Mouse (Mus musculus) intestine, embryonic 15.5 days (tissue): ENCODE measurements around the gene Clec2d. TPM values are rescaled to one million over a fixed set of nuclear protein-coding genes. Genes with fewer than 3 reads are reported as not detected.
"Not testable (repeated sequence)": the region's sequence is repeated elsewhere in the genome, so short reads cannot be mapped to it uniquely, and the experiment has no call there.

Experiments
- ATAC-seq: fragments of 200-750 bp; cut with Nextera tagmentation; 2 replicates; pipeline ENCODE4 v1.8.0; 2017; ENCODE audit warnings: moderate TSS enrichment, moderate library complexity
- H3K27ac ChIP-seq: fragments of 300-500 bp; sonication (generic); 2 replicates; pipeline ENCODE4 v1.5.1; 2015; ENCODE audit warnings: mild to moderate bottlenecking, inconsistent platforms
- H3K27me3 ChIP-seq: fragments of 300-500 bp; sonication (generic); replicated peaks from 2 replicates; pipeline ENCODE4 v1.6.1; 2015; ENCODE audit warnings: inconsistent platforms
- H3K36me3 ChIP-seq: fragments of 300-500 bp; sonication (generic); 2 replicates; pipeline ENCODE4 v1.6.1; 2015; ENCODE audit warnings: inconsistent platforms
- H3K4me1 ChIP-seq: fragments of 300-500 bp; sonication (generic); replicated peaks from 2 replicates; pipeline ENCODE4 v1.6.1; 2015; ENCODE audit warnings: inconsistent platforms
- H3K4me2 ChIP-seq: fragments of 300-500 bp; sonication (generic); replicated peaks from 2 replicates; pipeline ENCODE4 v1.6.1; 2015; ENCODE audit warnings: mild to moderate bottlenecking, inconsistent platforms
- H3K4me3 ChIP-seq: fragments of 300-500 bp; sonication (generic); replicated peaks from 2 replicates; pipeline ENCODE4 v1.5.1; 2015; ENCODE audit warnings: inconsistent platforms
- H3K9ac ChIP-seq: fragments of 300-500 bp; sonication (generic); 2 replicates; pipeline ENCODE4 v1.6.1; 2015; ENCODE audit warnings: inconsistent platforms
- H3K9me3 ChIP-seq: fragments of 300-500 bp; sonication (generic); 2 replicates; pipeline ENCODE4 v1.6.1; 2016; ENCODE audit warnings: inconsistent platforms
- WGBS: fragments of 180-500 bp; shearing (Covaris S2); methylation state at CpG from one replicate; pipeline ENCODE4 v1.1.7; 2015; 5-methylcytosine and 5-hydroxymethylcytosine counted together
- polyA plus RNA-seq: library from polyadenylated mRNA; unstranded; fragments of >200 nt; fragmentation: Nextera tagmentation; extraction: Ambion mirVana; gene quantifications from 2 replicates; pipeline ENCODE4 v1.2.1, GENCODE M21; 2015

Clec2d gene
- polyA plus RNA-seq, 1 experiment from 2014 or later: 0.80 TPM

DNA sequence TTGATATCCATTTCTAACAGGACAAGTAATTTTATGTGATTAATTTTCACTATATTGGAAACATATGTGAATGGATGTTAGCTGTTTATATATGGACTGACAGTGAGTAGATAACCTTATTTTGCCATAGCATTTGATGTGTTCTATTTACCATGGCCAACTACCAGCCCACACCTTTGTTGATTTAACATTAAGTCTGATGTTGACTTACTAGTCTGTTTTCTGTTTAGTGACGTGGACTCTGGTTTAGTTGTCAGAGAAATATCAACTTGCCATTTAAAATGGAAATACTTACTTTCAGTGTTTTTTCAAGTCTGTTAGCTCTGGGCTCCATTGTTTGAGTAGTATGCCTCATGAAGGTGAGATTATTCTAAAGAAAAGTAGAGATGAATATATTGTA, 3.8 kb upstream of the Clec2d start:
- 77% methylated on average over 1 of the region's 1 CpGs for WGBS
- ATAC-seq: no peak
- Histone ChIP-seq H3K36me3 (no peaks in the 10 kb centered on the region), H3K27ac (no peak overlapping the region), H3K4me3 (no peak overlapping the region), H3K9me3 (no peaks in the 10 kb centered on the region), H3K9ac (no peak overlapping the region), H3K27me3 (no peaks in the 10 kb centered on the region), H3K4me1 (0 out of 2 replicates have a peak, but pooled peaks cover 2% of the 10 kb centered on the region), H3K4me2 (no peak overlapping the region)

DNA sequence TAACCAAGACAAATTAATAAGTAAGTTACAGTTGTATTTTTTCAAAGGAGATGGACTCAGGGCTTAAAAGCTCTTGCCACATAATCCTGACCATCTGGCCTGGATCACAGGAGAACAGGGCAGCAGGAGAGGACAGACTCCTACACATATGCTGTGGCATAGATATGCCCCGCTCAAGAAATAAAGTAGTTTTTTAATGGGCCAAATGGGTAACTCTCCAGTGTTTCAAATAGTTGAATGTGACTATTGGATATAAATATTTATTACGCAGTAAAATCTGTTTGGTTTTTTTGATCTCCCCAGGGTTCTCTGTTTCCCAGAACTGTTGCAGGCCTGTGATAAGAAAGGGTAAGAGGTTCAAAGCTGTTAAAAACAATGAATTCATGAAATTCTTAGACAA, 1.1 kb upstream of the Clec2d start:
- H3K36me3 ChIP-seq: no peaks in the 10 kb centered on the region
- no peak overlapping the region for H3K27ac ChIP-seq
- no peak overlapping the region for H3K4me3 ChIP-seq
- no peak overlapping the region for H3K9ac ChIP-seq
- no peak for ATAC-seq
- H3K9me3 ChIP-seq: no peaks in the 10 kb centered on the region
- no peaks in the 10 kb centered on the region for H3K27me3 ChIP-seq
- 77% methylated on average over 2 of the region's 2 CpGs for whole genome bisulfite sequencing
- H3K4me2 ChIP-seq: no peak overlapping the region
- H3K4me1 ChIP-seq: 0 out of 2 replicates have a peak, but pooled peaks cover 5% of the 10 kb centered on the region

DNA sequence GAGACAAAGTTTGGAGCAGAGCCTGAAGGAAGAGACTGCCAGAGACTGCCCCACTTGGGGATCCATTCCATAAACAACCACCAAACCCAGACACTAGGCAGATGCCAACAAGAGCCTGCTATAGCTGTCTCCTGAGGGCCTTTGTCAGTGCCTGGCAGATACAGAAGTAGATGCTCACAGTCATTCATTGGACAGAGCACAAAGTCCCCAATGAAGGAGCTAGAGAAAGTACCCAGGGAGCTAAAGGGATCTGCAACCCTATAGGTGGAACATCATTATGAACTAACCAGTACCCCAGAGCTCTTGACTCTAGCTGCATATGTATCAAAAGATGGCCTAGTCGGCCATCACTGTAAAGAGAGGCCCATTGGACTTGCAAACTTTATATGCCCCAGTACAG, 584 bp upstream of the Clec2d start:
- not testable (repeated sequence) for ATAC-seq

DNA sequence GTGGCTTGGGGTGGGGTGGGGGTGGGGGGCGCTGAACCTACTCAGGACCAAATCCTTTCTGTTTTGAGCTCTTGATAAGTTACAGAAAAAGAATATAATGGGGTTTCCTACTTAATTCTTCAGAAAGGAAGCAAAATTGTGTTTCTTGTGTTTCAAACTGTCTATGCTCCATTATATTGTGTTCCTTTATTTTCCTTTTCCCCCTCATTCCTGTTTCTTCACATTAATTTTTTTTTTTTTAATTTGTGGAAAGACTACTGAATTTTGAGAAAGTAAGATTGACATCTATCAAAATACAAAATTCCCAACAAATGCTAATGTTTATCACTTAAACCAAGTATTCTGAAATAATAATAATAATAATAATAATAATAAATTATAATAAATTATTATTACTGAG, 834 bp downstream of the Clec2d start:
- H3K27me3 ChIP-seq: no peaks in the 10 kb centered on the region
- peak overlapping the region; percentile 44 for H3K4me3 ChIP-seq
- peak overlapping the region; percentile 43 for H3K4me2 ChIP-seq
- H3K4me1 ChIP-seq: 0 out of 2 replicates have a peak, but pooled peaks cover 2% of the 10 kb centered on the region
- peak overlapping the region; percentile 62 for H3K9ac ChIP-seq
- peak overlapping the region; percentile 91 for H3K27ac ChIP-seq
- no peaks in the 10 kb centered on the region for H3K9me3 ChIP-seq
- no peak for ATAC-seq
- peaks cover 9% of the 10 kb centered on the region; the same call in 1 of the 2 replicates for H3K36me3 ChIP-seq
- 8% methylated on average over 1 of the region's 1 CpGs for WGBS

More for the DNA sequence above, 584 bp upstream of the Clec2d start:
- WGBS: 63% methylated on average over 1 of the region's 1 CpGs
- H3K27ac ChIP-seq, H3K9me3 ChIP-seq, H3K4me2 ChIP-seq, H3K4me1 ChIP-seq, H3K27me3 ChIP-seq, H3K36me3 ChIP-seq, H3K4me3 ChIP-seq, H3K9ac ChIP-seq: not testable (repeated sequence)

DNA sequence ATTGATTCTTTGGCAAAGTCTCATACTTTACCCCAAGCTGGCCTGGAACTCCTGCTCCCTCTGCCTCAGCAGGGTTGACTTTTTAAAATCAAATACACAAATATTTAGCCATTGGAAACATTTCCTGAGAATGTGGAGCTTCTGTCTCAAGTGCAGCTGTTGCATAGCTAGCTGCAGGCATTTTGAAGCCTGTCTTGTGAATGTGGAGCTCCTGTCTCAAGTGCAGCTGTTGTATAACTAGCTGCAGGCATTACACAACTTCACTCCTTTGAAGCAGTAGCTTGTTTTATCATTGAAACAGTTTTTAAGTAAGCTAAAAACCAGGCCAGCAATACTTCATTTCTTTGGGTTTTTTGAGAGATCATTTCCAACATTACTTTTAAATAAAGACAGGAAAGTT, 1.3 kb downstream of the Clec2d start:
- ATAC-seq: no peak; the same call in 1 of the 2 replicates
- peak overlapping the region; percentile 43 for H3K4me2 ChIP-seq
- H3K36me3 ChIP-seq: peaks cover 12% of the 10 kb centered on the region
- H3K27me3 ChIP-seq: no peaks in the 10 kb centered on the region
- peak overlapping the region; percentile 76; the same call in 1 of the 2 replicates for H3K27ac ChIP-seq
- 0 out of 2 replicates have a peak, but pooled peaks cover 2% of the 10 kb centered on the region for H3K4me1 ChIP-seq
- H3K4me3 ChIP-seq: peak overlapping the region; percentile 39
- peak overlapping the region; percentile 22; the same call in 1 of the 2 replicates for H3K9ac ChIP-seq
- H3K9me3 ChIP-seq: no peaks in the 10 kb centered on the region

DNA sequence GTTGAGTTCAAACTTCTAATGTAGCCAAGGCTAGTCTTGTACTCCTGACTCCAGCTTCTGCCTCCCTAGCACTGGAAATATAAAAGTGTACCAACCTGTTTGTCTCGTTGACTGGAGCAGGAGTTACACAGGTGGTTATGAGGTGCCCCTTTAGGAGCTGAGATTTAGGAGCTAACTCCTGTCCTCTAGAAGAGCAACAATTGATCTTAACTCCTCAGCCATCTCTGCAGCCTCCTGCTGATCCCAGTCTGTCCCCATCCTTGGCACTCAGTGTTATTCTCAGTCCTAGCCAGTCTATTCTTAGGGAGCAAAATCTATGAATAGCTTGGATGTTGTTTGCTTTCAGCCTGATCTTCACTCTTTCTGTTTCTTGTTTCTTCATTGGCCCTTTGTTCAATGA, 2.1 kb downstream of the Clec2d start:
- ATAC-seq: no peak
- H3K4me2 ChIP-seq: peak overlapping the region; percentile 48
- H3K9me3 ChIP-seq: no peaks in the 10 kb centered on the region
- no peaks in the 10 kb centered on the region for H3K27me3 ChIP-seq
- H3K4me1 ChIP-seq: 0 out of 2 replicates have a peak, but pooled peaks cover 2% of the 10 kb centered on the region
- H3K9ac ChIP-seq: 0 out of 2 replicates have a peak overlapping the region, but pooled peaks have one; percentile 16
- 41% methylated on average over 1 of the region's 1 CpGs for WGBS
- H3K36me3 ChIP-seq: peaks cover 12% of the 10 kb centered on the region
- H3K4me3 ChIP-seq: peak overlapping the region; percentile 27
- H3K27ac ChIP-seq: no peak overlapping the region

DNA sequence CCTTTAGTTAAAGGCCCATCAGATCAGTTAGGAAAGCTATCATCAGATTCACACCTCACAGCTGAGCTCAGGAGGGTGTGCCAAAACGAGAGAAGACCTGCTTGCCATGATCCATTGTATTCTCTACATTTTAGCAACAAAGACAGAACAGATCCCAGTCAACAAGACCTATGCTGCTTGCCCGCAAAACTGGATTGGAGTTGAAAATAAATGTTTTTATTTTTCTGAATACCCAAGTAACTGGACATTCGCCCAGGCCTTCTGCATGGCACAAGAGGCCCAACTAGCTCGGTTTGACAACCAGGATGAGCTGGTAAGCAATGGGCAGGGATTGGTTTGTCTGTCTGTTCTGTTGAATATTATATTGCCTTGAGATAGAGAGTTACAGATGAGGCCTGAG, 3.6 kb downstream of the Clec2d start:
- not testable (repeated sequence) for H3K4me3 ChIP-seq, H3K9ac ChIP-seq, H3K27me3 ChIP-seq, H3K9me3 ChIP-seq, ATAC-seq, H3K27ac ChIP-seq, H3K4me1 ChIP-seq
- 84% methylated on average over 4 of the region's 4 CpGs for WGBS
- H3K36me3 ChIP-seq: peaks cover 12% of the 10 kb centered on the region
- H3K4me2 ChIP-seq: peak overlapping the region; percentile 26; the same call in 1 of the 2 replicates

GRCm38 (mm10) chr6:129184788-129185187, 4.4 kb downstream of the Clec2d start:
- 0 out of 2 replicates have a peak, but pooled peaks cover 2% of the 10 kb centered on the region for H3K4me1 ChIP-seq
- no peak overlapping the region for H3K9ac ChIP-seq
- H3K27me3 ChIP-seq: no peaks in the 10 kb centered on the region
- no peak for ATAC-seq
- H3K27ac ChIP-seq: no peak overlapping the region
- WGBS: 68% methylated on average over 5 of the region's 5 CpGs
- H3K9me3 ChIP-seq: no peaks in the 10 kb centered on the region
- peak overlapping the region; percentile 26; the same call in 1 of the 2 replicates for H3K4me2 ChIP-seq
- H3K36me3 ChIP-seq: peaks cover 12% of the 10 kb centered on the region
- no peak overlapping the region for H3K4me3 ChIP-seq

DNA sequence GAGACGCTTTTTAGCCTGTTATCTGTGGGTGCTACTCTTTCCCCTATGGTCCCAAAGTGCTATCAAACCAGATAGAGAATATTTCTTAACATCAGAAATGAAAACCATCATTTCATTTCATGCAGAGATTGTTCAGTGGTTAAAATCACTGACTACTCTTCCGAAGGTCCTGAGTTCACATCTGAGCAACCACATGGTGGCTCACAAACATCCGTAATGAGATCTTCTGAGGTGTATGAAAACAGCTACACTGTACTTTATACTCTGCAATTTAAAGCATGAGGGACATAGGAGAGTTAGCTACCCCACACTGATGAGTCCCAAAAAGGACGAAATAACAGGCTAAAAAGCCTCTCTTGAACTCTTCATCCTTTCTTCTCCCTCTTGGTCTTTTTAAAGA, 5.6 kb downstream of the Clec2d start:
- H3K9ac ChIP-seq: no peak overlapping the region
- H3K9me3 ChIP-seq: no peaks in the 10 kb centered on the region
- peaks cover 12% of the 10 kb centered on the region for H3K36me3 ChIP-seq
- WGBS: 88% methylated on average over 4 of the region's 4 CpGs
- H3K27me3 ChIP-seq: no peaks in the 10 kb centered on the region
- no peak for ATAC-seq
- H3K27ac ChIP-seq: no peak overlapping the region
- no peak overlapping the region for H3K4me2 ChIP-seq
- 0 out of 2 replicates have a peak, but pooled peaks cover 2% of the 10 kb centered on the region for H3K4me1 ChIP-seq
- no peak overlapping the region for H3K4me3 ChIP-seq

DNA sequence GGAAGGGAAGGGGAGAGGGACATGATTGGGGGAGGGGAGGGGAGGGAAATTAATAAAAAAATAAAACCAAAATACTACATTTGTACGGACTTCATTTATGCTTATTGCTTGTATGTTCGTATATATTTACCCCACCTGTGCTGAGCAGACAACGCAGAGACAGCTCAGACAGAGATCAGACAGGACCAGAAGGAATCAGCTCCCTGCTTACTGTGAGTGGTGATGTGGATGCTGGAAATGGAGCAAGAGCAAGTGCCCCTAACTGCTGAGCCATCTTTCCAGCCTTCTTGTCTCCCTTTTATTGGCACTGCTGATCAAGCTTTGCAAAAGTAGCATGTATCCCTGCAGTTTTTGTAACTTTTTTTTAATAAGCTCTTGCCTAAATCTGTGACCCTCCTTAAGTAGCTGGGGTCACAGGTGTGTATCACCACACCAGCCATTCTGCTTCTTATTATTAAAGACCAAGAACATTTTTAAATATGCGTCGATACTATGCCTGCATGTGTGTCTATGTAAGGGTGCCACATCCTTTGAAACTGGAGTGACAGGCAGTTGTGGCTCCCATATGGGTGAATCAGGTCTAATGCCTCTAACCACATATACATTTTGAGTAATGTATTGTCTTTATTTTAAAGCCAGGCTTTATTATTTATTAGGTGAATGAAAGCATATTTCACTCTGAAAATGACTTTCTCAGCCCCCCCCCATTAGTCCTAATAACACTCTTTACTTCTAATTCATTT, 6.2 kb downstream of the Clec2d start:
- no peaks in the 10 kb centered on the region for H3K9me3 ChIP-seq
- no peaks in the 10 kb centered on the region for H3K27me3 ChIP-seq
- H3K27ac ChIP-seq: no peak overlapping the region
- 93% methylated on average over 5 of the region's 5 CpGs for WGBS
- ATAC-seq: no peak
- H3K4me2 ChIP-seq: no peak overlapping the region
- no peak overlapping the region for H3K9ac ChIP-seq
- peaks cover 12% of the 10 kb centered on the region for H3K36me3 ChIP-seq
- H3K4me3 ChIP-seq: no peak overlapping the region
- 0 out of 2 replicates have a peak, but pooled peaks cover 2% of the 10 kb centered on the region for H3K4me1 ChIP-seq

GRCm38 (mm10) chr6:129187200-129187651, 6.8 kb downstream of the Clec2d start:
- H3K9me3 ChIP-seq: no peaks in the 10 kb centered on the region
- H3K9ac ChIP-seq: no peak overlapping the region
- no peak overlapping the region for H3K4me2 ChIP-seq
- H3K36me3 ChIP-seq: peaks cover 12% of the 10 kb centered on the region
- ATAC-seq: no peak
- 0 out of 2 replicates have a peak, but pooled peaks cover 2% of the 10 kb centered on the region for H3K4me1 ChIP-seq
- H3K4me3 ChIP-seq: no peak overlapping the region
- no peaks in the 10 kb centered on the region for H3K27me3 ChIP-seq
- no peak overlapping the region for H3K27ac ChIP-seq

DNA sequence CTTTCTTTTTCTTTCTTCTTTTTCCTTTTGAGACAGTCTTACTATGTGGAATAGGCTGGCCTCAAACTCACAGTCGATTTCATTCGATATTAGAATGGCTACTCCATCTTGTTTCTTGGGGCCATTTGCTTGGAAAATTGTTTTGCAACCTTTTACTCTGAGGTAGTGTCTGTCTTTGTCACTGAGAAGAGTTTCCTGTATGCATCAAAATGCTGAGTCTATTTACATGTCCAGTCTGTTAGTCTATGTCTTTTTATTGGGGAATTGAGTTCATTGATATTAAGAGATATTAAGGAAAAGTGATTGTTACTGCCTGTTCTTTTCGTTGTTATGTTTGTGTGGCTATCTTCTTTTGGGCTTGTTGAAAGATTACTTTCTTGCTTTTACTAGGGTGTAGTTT, 7.4 kb downstream of the Clec2d start:
- ATAC-seq, H3K27ac ChIP-seq, H3K9ac ChIP-seq, H3K4me2 ChIP-seq, H3K4me1 ChIP-seq, H3K4me3 ChIP-seq, H3K27me3 ChIP-seq, H3K9me3 ChIP-seq: not testable (repeated sequence)
- 90% methylated on average over 3 of the region's 3 CpGs for WGBS
- H3K36me3 ChIP-seq: peaks cover 12% of the 10 kb centered on the region

DNA sequence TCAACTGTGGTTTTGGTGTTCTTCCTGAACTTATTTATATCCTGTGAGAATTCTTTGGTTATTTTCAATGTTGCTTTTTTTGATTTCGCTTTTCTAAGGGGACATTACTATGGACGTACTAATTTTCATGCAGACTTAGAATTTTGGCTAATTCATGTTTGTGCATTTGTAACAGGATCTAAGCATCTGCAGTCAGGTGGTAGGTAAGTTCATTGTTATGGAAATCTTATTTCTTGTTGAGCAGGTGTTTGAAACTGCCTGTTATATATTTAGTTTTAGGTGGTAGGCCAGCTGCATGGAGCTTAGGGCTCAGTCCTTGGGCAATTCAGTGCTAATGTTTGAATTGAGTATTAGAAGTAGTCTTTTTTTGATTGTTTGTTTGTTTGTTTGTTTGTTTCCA, 13.0 kb downstream of the Clec2d start:
- Histone ChIP-seq H3K9me3 (no peaks in the 10 kb centered on the region), H3K36me3 (no peaks in the 10 kb centered on the region), H3K4me2 (no peak overlapping the region), H3K4me1 (no peaks in the 10 kb centered on the region), H3K27me3 (no peaks in the 10 kb centered on the region), H3K27ac (no peak overlapping the region), H3K4me3 (no peak overlapping the region), H3K9ac (no peak overlapping the region)
- 91% methylated on average over 2 of the region's 2 CpGs for WGBS
- ATAC-seq: no peak
